ENCODE assay signal across 11 mouse cellular contexts in genomic region chr5:28500792-28501439, GRCm38 (mm10). TPM values are rescaled to one million over a fixed set of nuclear protein-coding genes. Genes with fewer than 3 reads are reported as not detected.
DNase-seq lines count a peak whose midpoint lies in the region; ATAC-seq and TF ChIP-seq lines count a peak whose summit lies in the region.
"Had no signal": no experiment of that assay in that cellular context is flagged by ENCODE, and none has a peak within 500 bp of the region (broad histone marks: within the 10 kb centered on the region; RNA-seq: fewer than 3 reads in every experiment).

No protein-coding gene starts in this region.

- TF ChIP-seq CTCF in cerebellum, adult 2 months (IDR thresholded peaks at IDR 0.05; ENCODE audit: borderline replicate concordance, insufficient read depth, low read depth, low read length): no peak

- H3K36me3 ChIP-seq in lung, embryonic 16.5 days (ENCODE audit: control insufficient read depth, insufficient read depth, low read length): no peaks in the 10 kb centered on the region
- H3K36me3 ChIP-seq: heart, embryonic 15.5 days; midbrain, embryonic 12.5 days had no signal

- H3K4me2 ChIP-seq in lung, embryonic 16.5 days (ENCODE audit: low read depth, low read length): no peak overlapping the region
- H3K4me2 ChIP-seq: heart, embryonic 15.5 days; midbrain, embryonic 12.5 days had no signal

- no peaks in the 10 kb centered on the region for H3K9me3 ChIP-seq in lung, embryonic 16.5 days (ENCODE audit: control insufficient read depth, low read length)
- H3K9me3 ChIP-seq: heart, embryonic 15.5 days; midbrain, embryonic 12.5 days had no signal

- TF ChIP-seq POLR2A in cerebellum, adult 2 months (IDR thresholded peaks at IDR 0.05; ENCODE audit: borderline replicate concordance, insufficient read depth, low read length): no peak

- H3K27ac ChIP-seq in lung, embryonic 16.5 days (ENCODE audit: low read length): peak overlapping the region; percentile 94
- no peak overlapping the region for H3K27ac ChIP-seq in cerebellum, adult 2 months (ENCODE audit: insufficient read depth, low read length)
- H3K27ac ChIP-seq: heart, embryonic 15.5 days; midbrain, embryonic 12.5 days had no signal

- DNase-seq in adrenal gland, adult 2 months: peak; percentile 23
- no peak for DNase-seq in adrenal gland, adult 8-10 months
- peak; percentile 89 to 95 for DNase-seq in kidney, postnatal 25 days
- peak; percentile 90 for DNase-seq in urinary bladder, postnatal 14 days (ENCODE audit: low spot score)
- no peak for DNase-seq in gastrocnemius, adult 8-10 months (ENCODE audit: low spot score in 2 of 2)
- DNase-seq in cerebellum, adult 2 months: no peak
- no peak for DNase-seq in left cerebral cortex, adult 18-20 months (ENCODE audit: low spot score in 2 of 2)
- DNase-seq: thymus, adult 2 months had no signal

- H3K9ac ChIP-seq in lung, embryonic 16.5 days (ENCODE audit: low read length): no peak overlapping the region
- H3K9ac ChIP-seq: heart, embryonic 15.5 days; midbrain, embryonic 12.5 days had no signal

- peaks cover 21% of the 10 kb centered on the region for H3K4me1 ChIP-seq in lung, embryonic 16.5 days (replicated peaks; ENCODE audit: control insufficient read depth, insufficient read depth, low read length)
- H3K4me1 ChIP-seq in cerebellum, adult 2 months (ENCODE audit: control insufficient read depth, insufficient read depth, low read length): peaks cover 4% of the 10 kb centered on the region; the same call in 1 of the 2 replicates
- H3K4me1 ChIP-seq: heart, embryonic 15.5 days; midbrain, embryonic 12.5 days had no signal

- H3K4me3 ChIP-seq in lung, embryonic 16.5 days (ENCODE audit: low read length): no peak overlapping the region
- H3K4me3 ChIP-seq in cerebellum, adult 2 months (replicated peaks; ENCODE audit: insufficient read depth, low read depth, low read length): no peak overlapping the region
- H3K4me3 ChIP-seq: heart, embryonic 15.5 days; midbrain, embryonic 12.5 days had no signal

- H3K27me3 ChIP-seq in lung, embryonic 16.5 days (ENCODE audit: control insufficient read depth, insufficient read depth, low read depth, low read length): no peaks in the 10 kb centered on the region
- no peaks in the 10 kb centered on the region for H3K27me3 ChIP-seq in cerebellum, adult 2 months (ENCODE audit: control insufficient read depth, insufficient read depth, low read length)
- H3K27me3 ChIP-seq: heart, embryonic 15.5 days; midbrain, embryonic 12.5 days had no signal

- peak; percentile 95 for ATAC-seq in lung, embryonic 16.5 days (ENCODE audit: low read depth)

- 31% methylated on average over 4 of the region's 4 CpGs for WGBS in lung, embryonic 16.5 days
- whole genome bisulfite sequencing in cerebellum, adult 2 months: 79% methylated on average over 4 of the region's 4 CpGs

RNA-seq across cellular contexts. Expression of gene Shh, which starts 33.9 kb away (rescaled TPM):
- total RNA-seq in adrenal gland, adult 2 months (2021): 10 to 100 TPM; 10.4 to 19.4 TPM
- 33.1 and 55.6 TPM in 2 replicates for polyA plus RNA-seq in adrenal gland, adult 2 months (2012; rRNA removed)
- total RNA-seq in adrenal gland, adult 8-10 months (2022): 10 to 100 TPM; 15.7 to 31.6 (median 22.3) TPM
- polyA plus RNA-seq in lung, embryonic 16.5 days (2015; fragmentation: Nextera tagmentation; extraction: Ambion mirVana): 9.7 and 10.8 TPM in 2 replicates
- not detected for total RNA-seq in gastrocnemius, adult 8-10 months (2022)
- polyA plus RNA-seq in cerebellum, adult 2 months (2012; rRNA removed): 5.1 TPM in 2 replicates
- total RNA-seq in left cerebral cortex, adult 18-20 months (2021): 1 to 10 TPM; 2.8 to 3.7 TPM

Comparison
In these comparisons a context has a peak if more than half of its experiments do, and no peak if none do; other contexts are left out.
1. DNase-seq: peak in adrenal gland, adult 2 months (single experiment), kidney, postnatal 25 days (2 of 2) and urinary bladder, postnatal 14 days (single experiment); none in adrenal gland, adult 8-10 months (single experiment), gastrocnemius, adult 8-10 months (0 of 2), cerebellum, adult 2 months (0 of 2) and left cerebral cortex, adult 18-20 months (0 of 2).